Mouse (Mus musculus) heart, adult 2 months (tissue): ENCODE measurements around the gene B3gnt8. TPM values are rescaled to one million over a fixed set of nuclear protein-coding genes. Genes with fewer than 3 reads are reported as not detected.

Source experiments
- DNase-seq, 2 experiments: peaks; one replicate each; pipeline ENCODE4 v3.0.0; 2021
- H3K27ac ChIP-seq: fragments of 200-600 bp; 2 replicates; pipeline ENCODE4 v1.8.1; 2022
- H3K27me3 ChIP-seq: fragments of 200-500 bp; 2 replicates; pipeline ENCODE4 v1.6.1; 2012; ENCODE audit warnings: mild to moderate bottlenecking, low read length, inconsistent platforms, mixed read lengths; ENCODE audit not compliant: control insufficient read depth, insufficient read depth
- H3K36me3 ChIP-seq: fragments of 200-500 bp; 2 replicates; pipeline ENCODE4 v1.6.1; 2012; ENCODE audit warnings: low read length, inconsistent platforms; ENCODE audit not compliant: control insufficient read depth, insufficient read depth
- H3K4me1 ChIP-seq: fragments of 200-500 bp; 2 replicates; pipeline ENCODE4 v1.6.1; 2011; ENCODE audit warnings: low read length; ENCODE audit not compliant: control insufficient read depth, insufficient read depth
- H3K4me3 ChIP-seq: fragments of 200-600 bp; 2 replicates; pipeline ENCODE4 v1.8.1; 2022
- H3K79me2 ChIP-seq: fragments of 200-500 bp; replicated peaks from 2 replicates; pipeline ENCODE4 v1.6.1; 2012; ENCODE audit warnings: mild to moderate bottlenecking, inconsistent platforms, low read length, moderate library complexity, mixed read lengths; ENCODE audit not compliant: control insufficient read depth, insufficient read depth
- H3K9ac ChIP-seq: fragments of 200-500 bp; 2 replicates; pipeline ENCODE4 v1.6.1; 2012; ENCODE audit warnings: low read depth, mild to moderate bottlenecking, control low read depth, inconsistent platforms, low read length, mixed read lengths
- CTCF ChIP-seq: fragments of 200-600 bp; IDR thresholded peaks from 2 replicates; pipeline ENCODE4 v1.8.1; 2022; ENCODE audit warnings: antibody characterized with exemption, mild to moderate bottlenecking, moderate library complexity
- EP300 ChIP-seq: fragments of 200-500 bp; IDR thresholded peaks from 2 replicates; pipeline ENCODE4 v1.6.1; 2011; ENCODE audit warnings: low read depth, low read length, control low read depth; ENCODE audit not compliant: insufficient read depth
- POLR2A ChIP-seq: fragments of 200-500 bp; IDR thresholded peaks from 2 replicates; pipeline ENCODE4 v1.6.1; 2011; ENCODE audit warnings: mild to moderate bottlenecking, low read depth, low read length, control low read depth; ENCODE audit not compliant: insufficient read depth
- WGBS: fragments of 180-500 bp; shearing (Covaris S2); methylation state at CpG from one replicate; pipeline ENCODE4 v1.1.7; 2018; 5-methylcytosine and 5-hydroxymethylcytosine counted together
- intact Hi-C: fragments of 180-260 bp; cut with DNase I; formaldehyde crosslinking; loops from one replicate; pipeline ENCODE4 v1.15.1; 2025
- polyA plus RNA-seq: library from polyadenylated mRNA; depleted of rRNA; stranded (reverse); fragments of >200 nt; gene quantifications from 2 replicates; pipeline ENCODE4 v1.2.3, GENCODE M21; 2012
- total RNA-seq, 2 experiments: library from RNA; stranded (reverse); gene quantifications; 2 replicates each; pipeline ENCODE4 v1.2.3; 2021

The B3gnt8 gene
- total and polyA plus RNA-seq, 3 experiments: 2.3 to 6.4 (median 3.8) TPM

DNA sequence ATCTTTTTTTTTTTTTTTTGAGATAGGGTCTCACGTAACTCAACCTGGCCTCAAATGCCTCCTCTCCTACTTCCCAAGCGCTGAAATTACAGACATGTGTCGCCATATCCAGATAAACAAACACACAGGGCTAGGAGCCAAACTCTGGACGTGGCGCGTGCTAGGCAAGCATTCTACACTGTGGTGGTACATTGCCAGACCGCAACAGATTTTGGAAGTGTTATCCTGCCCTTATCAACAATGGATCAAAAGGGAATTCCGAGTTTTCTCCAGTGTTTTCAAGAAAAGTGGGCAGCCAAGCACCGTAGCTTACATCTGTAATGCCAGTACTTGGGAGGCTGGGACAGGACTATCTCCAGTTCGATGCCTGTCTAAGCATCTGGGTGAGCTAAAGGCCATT lies 31.3 kb downstream of the B3gnt8 start:
- no peak for DNase-seq
- Histone ChIP-seq H3K9ac (peak overlapping the region; percentile 72), H3K4me3 (peak overlapping the region; percentile 65), H3K4me1 (peaks cover 3% of the 10 kb centered on the region), H3K79me2 (no peaks in the 10 kb centered on the region; the same call in none of the 2 replicates), H3K36me3 (peaks cover 2% of the 10 kb centered on the region; the same call in 1 of the 2 replicates), H3K27me3 (no peaks in the 10 kb centered on the region), H3K27ac (peak overlapping the region; percentile 99)
- 16% methylated on average over 10 of the region's 10 CpGs for WGBS
- intact Hi-C loops: loop anchor here (2.0 kb wide), 3 partner anchors 31 to 61 kb away; partner anchors contain the start of genes B3gnt8, Ccdc97 and Dmac2
- TF ChIP-seq CTCF (no peak), POLR2A (no peak), EP300 (no peak)

GRCm38 (mm10) chr7:25658657-25659472 lies 32.4 kb downstream of the B3gnt8 start, which contains the start of the genes Bckdha and Exosc5:
Gene Bckdha, minus strand, starts transcription at chr7:25658981.
Gene Exosc5, plus strand, starts transcription at chr7:25659164.
- peak within 1 kb of the TSS; percentile 80 for H3K4me3 ChIP-seq
- no peaks in the 10 kb centered on the region for H3K27me3 ChIP-seq
- H3K4me1 ChIP-seq: peaks cover 3% of the 10 kb centered on the region
- WGBS: under 1% methylated on average over 50 of the region's 50 CpGs
- H3K9ac ChIP-seq: peak within 1 kb of the TSS; percentile 72
- DNase-seq: peak; percentile 98 to 99
- intact Hi-C loops: loop anchor here (2.0 kb wide), 2 partner anchors 32 to 60 kb away; partner anchors contain the start of genes B3gnt8 and Ccdc97
- H3K27ac ChIP-seq: peak within 1 kb of the TSS; percentile 99
- peaks cover 2% of the 10 kb centered on the region; the same call in 1 of the 2 replicates for H3K36me3 ChIP-seq
- TF ChIP-seq CTCF (no peak), POLR2A (peak; percentile 93), EP300 (peak; percentile 89)
- H3K79me2 ChIP-seq: no peaks in the 10 kb centered on the region; the same call in 1 of the 2 replicates

- H3K27me3 ChIP-seq: no peaks in the 10 kb centered on the region
- no peak for TF ChIP-seq POLR2A
- H3K27ac ChIP-seq: no peak overlapping the region
- H3K4me1 ChIP-seq: no peaks in the 10 kb centered on the region
- intact Hi-C loops: no loop called here
- H3K9ac ChIP-seq: no peak overlapping the region
- H3K4me3 ChIP-seq: no peak overlapping the region
- H3K36me3 ChIP-seq: no peaks in the 10 kb centered on the region
- H3K79me2 ChIP-seq: no peaks in the 10 kb centered on the region; the same call in 1 of the 2 replicates
- no peak for DNase-seq
- WGBS: 92% methylated on average over 8 of the region's 8 CpGs
These were observed 39.9 kb downstream of the B3gnt8 start for GRCm38 (mm10) chr7:25666381-25666780.

DNA sequence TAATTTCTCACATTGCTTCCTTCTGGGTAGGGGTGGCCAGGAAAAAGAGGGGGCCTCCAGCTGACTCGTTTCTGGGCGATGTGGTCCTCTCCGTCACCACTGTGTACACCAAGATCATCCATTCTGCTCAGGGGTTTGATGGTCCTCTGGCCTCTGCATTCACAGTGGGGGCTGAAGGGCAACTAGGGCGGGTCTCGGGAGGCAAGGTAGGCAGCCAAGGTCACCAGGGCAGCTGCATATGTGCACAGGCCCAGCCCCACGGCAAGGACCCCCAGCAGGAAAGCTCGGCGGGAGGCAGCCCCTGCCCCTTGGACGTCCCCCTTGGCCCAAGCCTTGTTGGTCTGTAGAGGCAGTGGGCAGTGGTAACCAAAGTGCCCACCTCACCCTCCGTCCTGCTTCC lies 42.7 kb downstream of the B3gnt8 start:
- TF ChIP-seq EP300 (no peak), CTCF (no peak), POLR2A (no peak)
- Histone ChIP-seq H3K79me2 (no peaks in the 10 kb centered on the region), H3K27ac (no peak overlapping the region), H3K4me3 (no peak overlapping the region), H3K9ac (no peak overlapping the region), H3K36me3 (no peaks in the 10 kb centered on the region), H3K27me3 (no peaks in the 10 kb centered on the region), H3K4me1 (no peaks in the 10 kb centered on the region)
- intact Hi-C loops: no loop called here
- no peak for DNase-seq
- 89% methylated on average over 10 of the region's 10 CpGs for WGBS

DNA sequence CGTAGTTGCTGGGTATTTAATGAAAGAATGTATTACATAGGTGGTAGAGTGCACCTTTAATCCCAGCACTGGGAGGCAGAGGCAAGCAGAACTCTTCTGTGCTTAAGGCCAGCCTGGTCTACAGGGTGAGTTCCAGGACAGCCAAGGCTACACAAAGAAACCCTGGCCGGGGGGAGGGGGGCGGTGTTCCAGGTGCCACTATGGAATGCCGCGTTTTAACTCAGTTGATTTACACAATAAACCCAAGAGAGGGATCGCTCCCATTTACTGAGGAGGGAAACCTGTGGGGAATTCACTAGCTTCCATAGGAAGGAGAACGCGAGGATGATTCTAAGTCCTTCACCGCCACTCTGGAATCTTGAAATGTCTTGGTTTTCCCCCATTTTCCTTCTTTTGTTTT lies 43.2 kb downstream of the B3gnt8 start:
- H3K79me2 ChIP-seq: no peaks in the 10 kb centered on the region
- no peak overlapping the region for H3K27ac ChIP-seq
- H3K27me3 ChIP-seq: no peaks in the 10 kb centered on the region
- H3K36me3 ChIP-seq: no peaks in the 10 kb centered on the region
- no peak for DNase-seq
- intact Hi-C loops: no loop called here
- no peak overlapping the region for H3K4me3 ChIP-seq
- H3K4me1 ChIP-seq: peaks cover 2% of the 10 kb centered on the region; the same call in 1 of the 2 replicates
- TF ChIP-seq EP300 (no peak), POLR2A (no peak), CTCF (no peak)
- no peak overlapping the region for H3K9ac ChIP-seq
- 84% methylated on average over 9 of the region's 9 CpGs for WGBS

GRCm38 (mm10) chr7:25670096-25670495 lies 43.6 kb downstream of the B3gnt8 start:
- no peak overlapping the region for H3K9ac ChIP-seq
- TF ChIP-seq EP300 (no peak), CTCF (no peak), POLR2A (no peak)
- H3K4me3 ChIP-seq: no peak overlapping the region
- no peaks in the 10 kb centered on the region for H3K36me3 ChIP-seq
- H3K79me2 ChIP-seq: no peaks in the 10 kb centered on the region
- peaks cover 2% of the 10 kb centered on the region; the same call in 1 of the 2 replicates for H3K4me1 ChIP-seq
- DNase-seq: no peak
- intact Hi-C loops: no loop called here
- WGBS: 87% methylated on average over 4 of the region's 4 CpGs
- H3K27ac ChIP-seq: no peak overlapping the region
- H3K27me3 ChIP-seq: no peaks in the 10 kb centered on the region; the same call in 1 of the 2 replicates
